ENCODE assay signal across 8 mouse cellular contexts in the genomic region with DNA sequence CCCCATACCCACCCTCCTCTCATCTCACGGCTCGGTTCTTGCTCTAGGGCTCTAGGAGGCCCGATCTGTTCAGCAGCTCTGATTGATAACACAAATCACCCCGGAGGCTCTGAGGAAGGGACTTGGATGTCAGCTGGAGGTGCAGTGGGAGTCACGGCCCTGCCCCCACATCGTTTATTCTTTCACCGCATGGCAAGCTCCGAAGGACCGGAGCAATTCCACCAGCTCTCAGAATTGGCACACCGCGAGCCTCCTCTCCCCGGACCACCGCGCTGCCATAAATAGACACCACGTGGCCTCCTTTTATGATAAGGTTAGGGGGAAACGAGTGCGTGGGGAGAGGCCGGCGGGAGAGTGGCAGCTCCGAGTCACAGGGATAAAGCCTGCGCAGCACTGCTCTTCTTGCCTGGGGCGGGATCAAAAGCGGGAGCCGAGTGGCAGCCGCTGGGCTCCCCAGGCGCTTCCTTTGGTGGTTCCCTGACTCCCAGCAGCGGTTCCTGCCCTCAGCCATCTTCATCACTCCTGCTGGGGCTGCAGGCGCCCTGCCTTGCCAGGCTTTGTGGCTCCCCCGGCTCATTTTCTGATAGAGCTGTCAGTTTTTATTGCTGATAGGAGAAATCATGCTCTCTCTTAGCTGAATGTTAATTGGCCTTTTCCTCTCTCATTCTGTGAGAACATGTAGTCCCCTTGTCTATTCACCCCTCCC. TPM values are rescaled to one million over a fixed set of nuclear protein-coding genes. Genes with fewer than 3 reads are reported as not detected.
DNase-seq lines count a peak whose midpoint lies in the region; ATAC-seq and TF ChIP-seq lines count a peak whose summit lies in the region.

No protein-coding gene starts in this region.

- TF ChIP-seq POLR2A in thymus, adult 2 months (IDR thresholded peaks at IDR 0.05; ENCODE audit: control insufficient read depth, extremely low read depth, insufficient read depth, low read length, poor library complexity), result no peak

- peaks cover 9% of the 10 kb centered on the region for H3K4me1 ChIP-seq in thymus, adult 2 months (replicated peaks; ENCODE audit: control insufficient read depth, insufficient read depth, low read length)
- peaks cover 17% of the 10 kb centered on the region for H3K4me1 ChIP-seq in forebrain, embryonic 11.5 days (replicated peaks; ENCODE audit: control insufficient read depth, insufficient read depth, low read length)
- H3K4me1 ChIP-seq in hindbrain, embryonic 12.5 days, result peaks cover 52% of the 10 kb centered on the region
- peaks cover 2% of the 10 kb centered on the region; the same call in 1 of the 2 replicates for H3K4me1 ChIP-seq in limb, embryonic 11.5 days (ENCODE audit: control insufficient read depth, insufficient read depth, low read length)
- H3K4me1 ChIP-seq in neural tube, embryonic 13.5 days (replicated peaks), result peaks cover 76% of the 10 kb centered on the region

- H3K27me3 ChIP-seq in thymus, adult 2 months (ENCODE audit: control insufficient read depth, insufficient read depth, low read length), result no peaks in the 10 kb centered on the region; the same call in 1 of the 2 replicates
- no peaks in the 10 kb centered on the region for H3K27me3 ChIP-seq in forebrain, embryonic 11.5 days (ENCODE audit: control insufficient read depth, insufficient read depth, low read length)
- H3K27me3 ChIP-seq in hindbrain, embryonic 12.5 days, result peaks cover 3% of the 10 kb centered on the region; the same call in 1 of the 2 replicates
- no peaks in the 10 kb centered on the region for H3K27me3 ChIP-seq in limb, embryonic 11.5 days (ENCODE audit: control insufficient read depth, insufficient read depth, low read length)
- peaks cover 3% of the 10 kb centered on the region for H3K27me3 ChIP-seq in neural tube, embryonic 13.5 days

- peak overlapping the region; percentile 80 for H3K4me2 ChIP-seq in forebrain, embryonic 11.5 days (ENCODE audit: low read depth, low read length, severe bottlenecking)
- H3K4me2 ChIP-seq in hindbrain, embryonic 12.5 days (replicated peaks), result peak overlapping the region; percentile 55
- peak overlapping the region; percentile 50 for H3K4me2 ChIP-seq in limb, embryonic 11.5 days (ENCODE audit: low read depth, severe bottlenecking)
- peak overlapping the region; percentile 61 for H3K4me2 ChIP-seq in neural tube, embryonic 13.5 days

- H3K36me3 ChIP-seq in thymus, adult 2 months (ENCODE audit: control insufficient read depth, insufficient read depth, low read length), result no peaks in the 10 kb centered on the region
- no peaks in the 10 kb centered on the region for H3K36me3 ChIP-seq in forebrain, embryonic 11.5 days (ENCODE audit: control insufficient read depth, insufficient read depth, low read length)
- H3K36me3 ChIP-seq in hindbrain, embryonic 12.5 days, result no peaks in the 10 kb centered on the region
- H3K36me3 ChIP-seq in limb, embryonic 11.5 days (ENCODE audit: control insufficient read depth, insufficient read depth, low read length), result no peaks in the 10 kb centered on the region
- no peaks in the 10 kb centered on the region for H3K36me3 ChIP-seq in neural tube, embryonic 13.5 days

- no peak for TF ChIP-seq CTCF in thymus, adult 2 months (IDR thresholded peaks at IDR 0.05; ENCODE audit: borderline replicate concordance, control insufficient read depth, extremely low read depth, insufficient read depth, low read length, poor library complexity)

- 2% methylated on average over 29 of the region's 29 CpGs for WGBS in thymus, adult 2 months
- under 1% methylated on average over 29 of the region's 29 CpGs for WGBS in forebrain, embryonic 11.5 days
- under 1% methylated on average over 29 of the region's 29 CpGs for WGBS in hindbrain, embryonic 12.5 days
- under 1% methylated on average over 29 of the region's 29 CpGs for WGBS in limb, embryonic 11.5 days
- under 1% methylated on average over 29 of the region's 29 CpGs for WGBS in neural tube, embryonic 13.5 days

- ATAC-seq in forebrain, embryonic 11.5 days (replicated peaks; ENCODE audit: low FRiP score), result peak; percentile 65
- peak; percentile 75 for ATAC-seq in hindbrain, embryonic 12.5 days (ENCODE audit: low FRiP score)
- ATAC-seq in limb, embryonic 11.5 days (ENCODE audit: insufficient number of reproducible peaks, low FRiP score, low TSS enrichment, low read depth), result no peak
- peak; percentile 78 for ATAC-seq in neural tube, embryonic 13.5 days (ENCODE audit: low read depth)
- no peak for ATAC-seq in activated CD4-positive, CD25-positive, alpha-beta regulatory T cell, adult 4 months

- H3K27ac ChIP-seq in thymus, adult 2 months (ENCODE audit: control insufficient read depth, insufficient read depth, low read length), result no peak overlapping the region
- H3K27ac ChIP-seq in forebrain, embryonic 11.5 days (ENCODE audit: low read depth, low read length), result peak overlapping the region; percentile 65
- peak overlapping the region; percentile 91 for H3K27ac ChIP-seq in hindbrain, embryonic 12.5 days
- no peak overlapping the region for H3K27ac ChIP-seq in limb, embryonic 11.5 days (replicated peaks; ENCODE audit: low read depth, low read length)
- H3K27ac ChIP-seq in neural tube, embryonic 13.5 days (replicated peaks), result peak overlapping the region; percentile 97

- intact Hi-C loops in gastrocnemius, postnatal 14 days (cut with DNase I; ENCODE audit: low total_unique reads), result no loop called here

- peaks cover 4% of the 10 kb centered on the region; the same call in 1 of the 2 replicates for H3K9me3 ChIP-seq in forebrain, embryonic 11.5 days (ENCODE audit: control insufficient read depth, low read length)
- no peaks in the 10 kb centered on the region for H3K9me3 ChIP-seq in hindbrain, embryonic 12.5 days (replicated peaks)
- H3K9me3 ChIP-seq in limb, embryonic 11.5 days (ENCODE audit: control insufficient read depth, low read length), result no peaks in the 10 kb centered on the region
- H3K9me3 ChIP-seq in neural tube, embryonic 13.5 days, result no peaks in the 10 kb centered on the region

- peak overlapping the region; percentile 62 for H3K9ac ChIP-seq in forebrain, embryonic 11.5 days (ENCODE audit: low read length)
- H3K9ac ChIP-seq in hindbrain, embryonic 12.5 days, result peak overlapping the region; percentile 56
- H3K9ac ChIP-seq in limb, embryonic 11.5 days (ENCODE audit: low read length), result no peak overlapping the region
- peak overlapping the region; percentile 68 for H3K9ac ChIP-seq in neural tube, embryonic 13.5 days

- peak overlapping the region; percentile 12; the same call in 1 of the 2 replicates for H3K4me3 ChIP-seq in thymus, adult 2 months (ENCODE audit: control insufficient read depth, insufficient read depth, low read length)
- H3K4me3 ChIP-seq in forebrain, embryonic 11.5 days (ENCODE audit: low read depth, low read length), result peak overlapping the region; percentile 31
- peak overlapping the region; percentile 29 for H3K4me3 ChIP-seq in hindbrain, embryonic 12.5 days
- peak overlapping the region; percentile 19 for H3K4me3 ChIP-seq in limb, embryonic 11.5 days (ENCODE audit: low read depth, low read length)
- H3K4me3 ChIP-seq in neural tube, embryonic 13.5 days, result peak overlapping the region; percentile 35

- DNase-seq in thymus, adult 2 months, result no peak
- DNase-seq in thymus, postnatal 10 days (ENCODE audit: low spot score in 2 of 2), result no peak
- DNase-seq in forebrain, embryonic 11.5 days (ENCODE audit: low spot score), result peak; percentile 70
- peak; percentile 47 for DNase-seq in limb, embryonic 11.5 days (ENCODE audit: low spot score)
- DNase-seq in gastrocnemius, postnatal 14 days, result no peak

RNA-seq across cellular contexts. Expression of a gene that starts 23.4 kb away (rescaled TPM):
- polyA plus RNA-seq in thymus, adult 2 months (2012; rRNA removed), result 8.1 and 9.8 TPM in 2 replicates
- polyA plus RNA-seq in forebrain, embryonic 11.5 days (2014; fragmentation: Nextera tagmentation; extraction: Ambion mirVana), result 1.7 and 2.9 TPM in 2 replicates
- 1.9 and 2.2 TPM in 2 replicates for polyA plus RNA-seq in hindbrain, embryonic 12.5 days (2016; fragmentation: Nextera tagmentation; extraction: Ambion mirVana)
- polyA plus RNA-seq in limb, embryonic 11.5 days (2014; fragmentation: Nextera tagmentation; extraction: Ambion mirVana), result 1.9 and 3.0 TPM in 2 replicates
- polyA plus RNA-seq in neural tube, embryonic 13.5 days (2015; fragmentation: Nextera tagmentation; extraction: Ambion mirVana), result 2.4 and 2.6 TPM in 2 replicates
- polyA plus RNA-seq in activated CD4-positive, CD25-positive, alpha-beta regulatory T cell, adult 4 months (2017; shearing (Covaris generic)), result under 1 TPM; 0.04 to 0.97 TPM
- total RNA-seq in gastrocnemius, postnatal 14 days (2021), result 1 to 10 TPM; 1.0 to 1.4 TPM

RNA-seq across cellular contexts. Expression of a gene that starts 32.8 kb away (rescaled TPM):
- polyA plus RNA-seq in thymus, adult 2 months (2012; rRNA removed), result 64.9 and 82.9 TPM in 2 replicates
- 46.0 and 47.3 TPM in 2 replicates for polyA plus RNA-seq in forebrain, embryonic 11.5 days (2014; fragmentation: Nextera tagmentation; extraction: Ambion mirVana)
- polyA plus RNA-seq in hindbrain, embryonic 12.5 days (2016; fragmentation: Nextera tagmentation; extraction: Ambion mirVana), result 44.3 and 46.1 TPM in 2 replicates
- polyA plus RNA-seq in limb, embryonic 11.5 days (2014; fragmentation: Nextera tagmentation; extraction: Ambion mirVana), result 45.6 and 48.2 TPM in 2 replicates
- 20.8 and 31.3 TPM in 2 replicates for polyA plus RNA-seq in neural tube, embryonic 13.5 days (2015; fragmentation: Nextera tagmentation; extraction: Ambion mirVana)
- polyA plus RNA-seq in activated CD4-positive, CD25-positive, alpha-beta regulatory T cell, adult 4 months (2017; shearing (Covaris generic)), result 10 to 100 TPM; 79.0 to 82.8 TPM
- total RNA-seq in gastrocnemius, postnatal 14 days (2021), result 10 to 100 TPM; 31.9 to 32.5 TPM

Comparison
In these comparisons a context has a peak if more than half of its experiments do, and no peak if none do; other contexts are left out.
1. DNase-seq: peak in forebrain, embryonic 11.5 days (single experiment) and limb, embryonic 11.5 days (single experiment); none in thymus, adult 2 months (single experiment), thymus, postnatal 10 days (0 of 2) and gastrocnemius, postnatal 14 days (single experiment).
2. H3K27ac ChIP-seq: peak in forebrain, embryonic 11.5 days (single experiment), hindbrain, embryonic 12.5 days (single experiment) and neural tube, embryonic 13.5 days (single experiment); none in thymus, adult 2 months (single experiment) and limb, embryonic 11.5 days (single experiment).
3. ATAC-seq: peak in forebrain, embryonic 11.5 days (single experiment), hindbrain, embryonic 12.5 days (single experiment) and neural tube, embryonic 13.5 days (single experiment); none in limb, embryonic 11.5 days (single experiment) and activated CD4-positive, CD25-positive, alpha-beta regulatory T cell, adult 4 months (single experiment).
4. Peak in every context shown above with its lines, with median percentiles within 50 percentile points of each other: H3K4me3 ChIP-seq and H3K4me2 ChIP-seq.